ENCODE assay signal across 8 mouse cellular contexts in genomic region chr7:48749298-48750163, GRCm38 (mm10). TPM values are rescaled to one million over a fixed set of nuclear protein-coding genes. Genes with fewer than 3 reads are reported as not detected.
DNase-seq lines count a peak whose midpoint lies in the region; ATAC-seq and TF ChIP-seq lines count a peak whose summit lies in the region.

No protein-coding gene starts in this region.

- peaks cover 9% of the 10 kb centered on the region for H3K4me1 ChIP-seq in hindbrain, embryonic 10.5 days (replicated peaks)
- H3K4me1 ChIP-seq in lung, postnatal 0 days (ENCODE audit: insufficient read depth, low read depth, low read length) = peaks cover 4% of the 10 kb centered on the region; the same call in 1 of the 2 replicates

- TF ChIP-seq CTCF in lung, postnatal 0 days (IDR thresholded peaks at IDR 0.05) = peak; percentile 84

- peaks cover 6% of the 10 kb centered on the region; the same call in 1 of the 2 replicates for H3K27me3 ChIP-seq in hindbrain, embryonic 10.5 days (ENCODE audit: insufficient read depth, poor library complexity, severe bottlenecking)
- H3K27me3 ChIP-seq in lung, postnatal 0 days (replicated peaks; ENCODE audit: insufficient read depth, low read length) = no peaks in the 10 kb centered on the region

- no peaks in the 10 kb centered on the region for H3K36me3 ChIP-seq in hindbrain, embryonic 10.5 days
- H3K36me3 ChIP-seq in lung, postnatal 0 days (ENCODE audit: insufficient read depth, low read length) = no peaks in the 10 kb centered on the region

- no peak for TF ChIP-seq EP300 in lung, postnatal 0 days (IDR thresholded peaks at IDR 0.05)

- peak; percentile 88 for ATAC-seq in frontal cortex, adult (ENCODE audit: low TSS enrichment)
- peak; percentile 86 for ATAC-seq in lung, postnatal 0 days

- 2% methylated on average over 24 of the region's 24 CpGs for whole genome bisulfite sequencing in hindbrain, embryonic 10.5 days
- WGBS in lung, postnatal 0 days = 1% methylated on average over 24 of the region's 24 CpGs

- H3K4me2 ChIP-seq in lung, postnatal 0 days (replicated peaks; ENCODE audit: low read depth, low read length) = peak overlapping the region; percentile 75

- DNase-seq in MN1 (ENCODE audit: low spot score) = peak; percentile 79
- DNase-seq in cerebellum, adult 8-10 months = peak; percentile 87
- peak; percentile 85 for DNase-seq in hindbrain, embryonic 10.5 days (ENCODE audit: low spot score)
- DNase-seq in layer of hippocampus, adult 9-11 months = peak; percentile 84
- DNase-seq in lung, postnatal 0 days (ENCODE audit: low spot score) = peak; percentile 91
- DNase-seq in ovary, postnatal 14 days (ENCODE audit: low spot score) = peak; percentile 79
- DNase-seq in thymus, postnatal 14 days = peak; percentile 79

- no peaks in the 10 kb centered on the region for H3K9me3 ChIP-seq in hindbrain, embryonic 10.5 days
- H3K9me3 ChIP-seq in lung, postnatal 0 days (ENCODE audit: low read length) = no peaks in the 10 kb centered on the region

- H3K9ac ChIP-seq in lung, postnatal 0 days (replicated peaks; ENCODE audit: low read depth) = no peak overlapping the region

- peak overlapping the region; percentile 83 for H3K27ac ChIP-seq in hindbrain, embryonic 10.5 days
- no peak overlapping the region for H3K27ac ChIP-seq in lung, postnatal 0 days (ENCODE audit: low read length)

- peak overlapping the region; percentile 57 for H3K4me3 ChIP-seq in hindbrain, embryonic 10.5 days
- peak overlapping the region; percentile 36 for H3K4me3 ChIP-seq in lung, postnatal 0 days (ENCODE audit: low read depth, low read length)

RNA-seq across cellular contexts. Expression of gene Zdhhc13, which starts 39.3 kb away (rescaled TPM):
- 32.1 and 35.2 TPM in 2 replicates for polyA plus RNA-seq in hindbrain, embryonic 10.5 days (2016; fragmentation: Nextera tagmentation; extraction: Ambion mirVana)
- polyA plus RNA-seq in lung, postnatal 0 days (2015; fragmentation: Nextera tagmentation; extraction: Ambion mirVana) = 15.5 and 15.7 TPM in 2 replicates
